Mouse (Mus musculus) neural tube, embryonic 10.5 days (tissue): ENCODE results near the gene Gm28269.

Source experiments
- DNase-seq: peaks from one replicate; pipeline ENCODE4 v3.0.0-alpha.2; 2017; ENCODE audit warnings: low spot score; ENCODE audit errors: extremely low spot score

Gm28269 gene

GRCm38 (mm10) chrX:21744997-21745396 lies at the start of gene Gm28269:
Gene Gm28269 (minus strand): TSS chrX:21745097.
- no peak for DNase-seq

- DNase-seq, result no peak
Observed at GRCm38 (mm10) chrX:21716885-21717284, 28.0 kb downstream of the Gm28269 start.

- DNase-seq, result no peak
Observed at GRCm38 (mm10) chrX:21715293-21715692, 29.6 kb downstream of the Gm28269 start.

GRCm38 (mm10) chrX:21714829-21715228 lies 30.1 kb downstream of the Gm28269 start, which contains the start of gene Slc6a14:
Gene Slc6a14 (plus strand): TSS chrX:21714896.
- no peak for DNase-seq

- DNase-seq, result no peak
Observed at GRCm38 (mm10) chrX:21704470-21704869, 40.4 kb downstream of the Gm28269 start.

DNA sequence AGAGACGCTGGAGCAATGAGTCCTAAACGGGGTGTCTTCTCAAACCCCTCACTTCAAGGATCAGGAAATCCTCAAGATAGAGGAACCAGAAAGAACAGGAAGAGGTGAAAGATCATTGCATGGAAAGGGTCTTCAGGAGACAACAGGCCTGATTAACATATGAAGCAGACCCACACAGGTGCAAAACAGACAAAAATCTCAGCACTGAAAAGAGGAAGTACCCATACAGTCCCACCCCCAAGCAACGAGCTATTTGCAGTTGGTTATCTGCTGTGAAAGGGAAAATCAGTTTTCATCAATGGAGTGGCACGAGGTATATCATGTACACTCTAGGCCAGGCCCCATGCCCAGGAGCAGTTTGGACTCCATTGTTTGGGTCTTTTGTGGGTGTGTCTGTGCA lies 43.3 kb downstream of the Gm28269 start:
- no peak for DNase-seq

- DNase-seq, result no peak
Observed at GRCm38 (mm10) chrX:21695687-21696086, 49.2 kb downstream of the Gm28269 start.

GRCm38 (mm10) chrX:21695220-21695619 lies 49.7 kb downstream of the Gm28269 start:
- no peak for DNase-seq
